Mouse (Mus musculus) liver, embryonic 12.5 days (tissue): ENCODE measurements at regions not wholly inside any gene's neighbourhood (a gene's known extent, or its start where the extent isn't known, plus 50 kb on each side); places are given as distances from the start of the nearest gene placed in this dataset.
A peak's percentile ranks its signal among the peaks of the same experiment; 100 is the strongest.

Source experiments
- ATAC-seq: fragments of 200-750 bp; cut with Nextera tagmentation; 2 replicates; pipeline ENCODE4 v1.8.0; 2017; ENCODE audit warnings: moderate number of reproducible peaks, mild to moderate bottlenecking, moderate library complexity
- H3K27ac ChIP-seq: fragments of 300-500 bp; sonication (generic); 2 replicates; pipeline ENCODE4 v1.5.1; 2016; ENCODE audit warnings: mild to moderate bottlenecking
- H3K27me3 ChIP-seq: fragments of 300-500 bp; sonication (generic); replicated peaks from 2 replicates; pipeline ENCODE4 v1.6.1; 2016; ENCODE audit warnings: mild to moderate bottlenecking, moderate library complexity
- H3K36me3 ChIP-seq: fragments of 300-500 bp; sonication (generic); 2 replicates; pipeline ENCODE4 v1.6.1; 2016; ENCODE audit warnings: mild to moderate bottlenecking, moderate library complexity
- H3K4me1 ChIP-seq: fragments of 300-500 bp; sonication (generic); 2 replicates; pipeline ENCODE4 v1.6.1; 2016
- H3K4me2 ChIP-seq: fragments of 300-500 bp; sonication (generic); 2 replicates; pipeline ENCODE4 v1.6.1; 2016; ENCODE audit warnings: mild to moderate bottlenecking, moderate library complexity
- H3K4me3 ChIP-seq: fragments of 300-500 bp; sonication (generic); 2 replicates; pipeline ENCODE4 v1.5.1; 2016; ENCODE audit warnings: mild to moderate bottlenecking, moderate library complexity
- H3K9ac ChIP-seq: fragments of 300-500 bp; sonication (generic); 2 replicates; pipeline ENCODE4 v1.6.1; 2016; ENCODE audit warnings: mild to moderate bottlenecking, moderate library complexity
- H3K9me3 ChIP-seq: fragments of 300-500 bp; sonication (generic); replicated peaks from 2 replicates; pipeline ENCODE4 v1.6.1; 2016; ENCODE audit warnings: mild to moderate bottlenecking, moderate library complexity
- WGBS: fragments of 180-500 bp; shearing (Covaris S2); methylation state at CpG from one replicate; pipeline ENCODE4 v1.1.7; 2016; ENCODE audit not compliant: insufficient replicate concordance; 5-methylcytosine and 5-hydroxymethylcytosine counted together

GRCm38 (mm10) chr8:18158619-18159018, 819.4 kb downstream of the Defb40 start:
- H3K4me1 ChIP-seq = no peaks in the 10 kb centered on the region
- H3K9me3 ChIP-seq = no peaks in the 10 kb centered on the region
- H3K4me2 ChIP-seq = no peak overlapping the region
- no peak overlapping the region for H3K27ac ChIP-seq
- no peak overlapping the region for H3K9ac ChIP-seq
- peak; percentile 44; the same call in 1 of the 2 replicates for ATAC-seq
- H3K36me3 ChIP-seq = no peaks in the 10 kb centered on the region
- no peaks in the 10 kb centered on the region for H3K27me3 ChIP-seq
- WGBS = 61% methylated on average over 6 of the region's 6 CpGs
- no peak overlapping the region for H3K4me3 ChIP-seq

- no peaks in the 10 kb centered on the region for H3K9me3 ChIP-seq
- H3K4me3 ChIP-seq = no peak overlapping the region
- no peaks in the 10 kb centered on the region for H3K27me3 ChIP-seq
- H3K27ac ChIP-seq = no peak overlapping the region
- 44% methylated on average over 5 of the region's 5 CpGs for WGBS
- no peak overlapping the region for H3K9ac ChIP-seq
- no peaks in the 10 kb centered on the region for H3K36me3 ChIP-seq
- no peak overlapping the region for H3K4me2 ChIP-seq
- ATAC-seq = no peak
- no peaks in the 10 kb centered on the region for H3K4me1 ChIP-seq
Observed at GRCm38 (mm10) chr8:18115333-18116044, 862.6 kb downstream of the Defb40 start.

GRCm38 (mm10) chr8:18113262-18113661, 864.8 kb downstream of the Defb40 start:
- H3K27me3 ChIP-seq = no peaks in the 10 kb centered on the region
- no peak for ATAC-seq
- no peak overlapping the region for H3K4me3 ChIP-seq
- WGBS = 58% methylated on average over 5 of the region's 5 CpGs
- no peaks in the 10 kb centered on the region for H3K9me3 ChIP-seq
- no peaks in the 10 kb centered on the region for H3K4me1 ChIP-seq
- no peaks in the 10 kb centered on the region for H3K36me3 ChIP-seq
- H3K4me2 ChIP-seq = no peak overlapping the region
- H3K9ac ChIP-seq = no peak overlapping the region
- H3K27ac ChIP-seq = no peak overlapping the region

- no peak for ATAC-seq
- Histone ChIP-seq H3K9me3 (no peaks in the 10 kb centered on the region), H3K36me3 (no peaks in the 10 kb centered on the region), H3K27me3 (no peaks in the 10 kb centered on the region), H3K9ac (no peak overlapping the region), H3K4me3 (no peak overlapping the region), H3K4me1 (no peaks in the 10 kb centered on the region), H3K4me2 (no peak overlapping the region), H3K27ac (no peak overlapping the region)
- 32% methylated on average over 2 of the region's 2 CpGs for WGBS
Observed at GRCm38 (mm10) chr8:18109480-18109879, 868.6 kb downstream of the Defb40 start.

GRCm38 (mm10) chr8:18106827-18107226, 871.2 kb downstream of the Defb40 start:
- no peak overlapping the region for H3K9ac ChIP-seq
- no peak overlapping the region for H3K4me3 ChIP-seq
- H3K4me2 ChIP-seq = no peak overlapping the region
- H3K4me1 ChIP-seq = no peaks in the 10 kb centered on the region
- H3K27me3 ChIP-seq = no peaks in the 10 kb centered on the region
- 40% methylated on average over 2 of the region's 2 CpGs for WGBS
- ATAC-seq = no peak
- no peaks in the 10 kb centered on the region for H3K36me3 ChIP-seq
- no peak overlapping the region for H3K27ac ChIP-seq
- H3K9me3 ChIP-seq = no peaks in the 10 kb centered on the region

- H3K9me3 ChIP-seq = no peaks in the 10 kb centered on the region
- no peak overlapping the region for H3K4me3 ChIP-seq
- no peak for ATAC-seq
- H3K27me3 ChIP-seq = no peaks in the 10 kb centered on the region
- H3K4me2 ChIP-seq = no peak overlapping the region
- H3K27ac ChIP-seq = no peak overlapping the region
- H3K36me3 ChIP-seq = no peaks in the 10 kb centered on the region
- no peak overlapping the region for H3K9ac ChIP-seq
- 61% methylated on average over 3 of the region's 3 CpGs for whole genome bisulfite sequencing
- H3K4me1 ChIP-seq = no peaks in the 10 kb centered on the region
Observed at GRCm38 (mm10) chr8:18065456-18065855, 912.6 kb downstream of the Defb40 start.

GRCm38 (mm10) chr8:18059526-18059925, 918.5 kb downstream of the Defb40 start:
- Histone ChIP-seq H3K27ac (no peak overlapping the region), H3K4me1 (no peaks in the 10 kb centered on the region)
- 49% methylated on average over 2 of the region's 2 CpGs for WGBS

GRCm38 (mm10) chr8:18021196-18021595, 956.9 kb downstream of the Defb40 start:
- no peak overlapping the region for H3K27ac ChIP-seq
- H3K9ac ChIP-seq = no peak overlapping the region
- H3K4me2 ChIP-seq = no peak overlapping the region
- H3K4me3 ChIP-seq = no peak overlapping the region
- ATAC-seq = no peak
- no peaks in the 10 kb centered on the region for H3K4me1 ChIP-seq
- WGBS = 46% methylated on average over 2 of the region's 2 CpGs
- no peaks in the 10 kb centered on the region for H3K9me3 ChIP-seq
- no peaks in the 10 kb centered on the region for H3K27me3 ChIP-seq
- no peaks in the 10 kb centered on the region for H3K36me3 ChIP-seq

More at GRCm38 (mm10) chr8:18059526-18059925, 918.5 kb downstream of the Defb40 start:
- Histone ChIP-seq H3K4me3 (no peak overlapping the region), H3K4me2 (no peak overlapping the region), H3K27me3 (no peaks in the 10 kb centered on the region), H3K36me3 (no peaks in the 10 kb centered on the region), H3K9me3 (no peaks in the 10 kb centered on the region), H3K9ac (no peak overlapping the region)
- no peak for ATAC-seq

- Histone ChIP-seq H3K9me3 (no peaks in the 10 kb centered on the region), H3K36me3 (no peaks in the 10 kb centered on the region), H3K9ac (no peak overlapping the region), H3K27me3 (no peaks in the 10 kb centered on the region), H3K4me2 (no peak overlapping the region), H3K4me1 (no peaks in the 10 kb centered on the region), H3K4me3 (no peak overlapping the region), H3K27ac (no peak overlapping the region)
- 57% methylated on average over 4 of the region's 4 CpGs for WGBS
- no peak for ATAC-seq
Observed at GRCm38 (mm10) chr8:18007567-18007966, 970.5 kb downstream of the Defb40 start.

GRCm38 (mm10) chr8:18005660-18006059, 972.4 kb downstream of the Defb40 start:
- 81% methylated on average over 2 of the region's 2 CpGs for WGBS
- no peak for ATAC-seq
- Histone ChIP-seq H3K4me3 (no peak overlapping the region), H3K4me2 (no peak overlapping the region), H3K4me1 (no peaks in the 10 kb centered on the region), H3K9me3 (no peaks in the 10 kb centered on the region), H3K9ac (no peak overlapping the region), H3K36me3 (no peaks in the 10 kb centered on the region), H3K27me3 (no peaks in the 10 kb centered on the region), H3K27ac (no peak overlapping the region)

- no peak for ATAC-seq
- Histone ChIP-seq H3K36me3 (no peaks in the 10 kb centered on the region), H3K27me3 (no peaks in the 10 kb centered on the region), H3K4me3 (no peak overlapping the region), H3K27ac (no peak overlapping the region), H3K4me1 (no peaks in the 10 kb centered on the region), H3K4me2 (no peak overlapping the region), H3K9me3 (no peaks in the 10 kb centered on the region), H3K9ac (no peak overlapping the region)
- 74% methylated on average over 5 of the region's 5 CpGs for WGBS
Observed at GRCm38 (mm10) chr8:18000750-18001149, 977.3 kb downstream of the Defb40 start.

GRCm38 (mm10) chr8:17984779-17985178, 993.3 kb downstream of the Defb40 start:
- H3K4me1 ChIP-seq = no peaks in the 10 kb centered on the region
- no peak for ATAC-seq
- H3K9me3 ChIP-seq = no peaks in the 10 kb centered on the region
- no peaks in the 10 kb centered on the region for H3K36me3 ChIP-seq
- no peak overlapping the region for H3K9ac ChIP-seq
- 43% methylated on average over 1 of the region's 1 CpGs for WGBS
- no peaks in the 10 kb centered on the region for H3K27me3 ChIP-seq
- H3K27ac ChIP-seq = no peak overlapping the region
- H3K4me2 ChIP-seq = no peak overlapping the region
- no peak overlapping the region for H3K4me3 ChIP-seq

GRCm38 (mm10) chr8:17948848-17949247, 1029.2 kb downstream of the Defb40 start:
- no peak overlapping the region for H3K4me2 ChIP-seq
- H3K36me3 ChIP-seq = no peaks in the 10 kb centered on the region
- H3K27me3 ChIP-seq = no peaks in the 10 kb centered on the region
- no peak overlapping the region for H3K4me3 ChIP-seq
- no peaks in the 10 kb centered on the region for H3K9me3 ChIP-seq
- no peak for ATAC-seq
- 45% methylated on average over 1 of the region's 1 CpGs for WGBS
- H3K4me1 ChIP-seq = no peaks in the 10 kb centered on the region
- no peak overlapping the region for H3K9ac ChIP-seq
- no peak overlapping the region for H3K27ac ChIP-seq
